Mouse (Mus musculus) heart, postnatal 25 days (tissue): ENCODE results near the gene Gpr161. TPM values are rescaled to one million over a fixed set of nuclear protein-coding genes. Genes with fewer than 3 reads are reported as not detected.

Experiments used
- DNase-seq: peaks from one replicate; pipeline ENCODE4 v3.0.0; 2022; ENCODE audit warnings: low spot score
- intact Hi-C: fragments of 180-260 bp; cut with DNase I; formaldehyde crosslinking; loops from one replicate; pipeline ENCODE4 v1.15.1; 2025
- total RNA-seq, 2 experiments: library from RNA; stranded (reverse); gene quantifications; 2 replicates each; pipeline ENCODE4 v1.2.3; 2021

Gene Gpr161
- total RNA-seq, result 1 to 10 TPM; 1.2 to 2.2 TPM

GRCm38 (mm10) chr1:165295489-165295888 lies at the start of gene Gpr161:
Gpr161 (plus strand) TSS chr1:165295789.
- DNase-seq, result no peak
- intact Hi-C loops, result no loop called here

GRCm38 (mm10) chr1:165246587-165246986 lies 49.0 kb upstream of the Gpr161 start:
- no peak for DNase-seq
- intact Hi-C loops, result no loop called here

- peak; percentile 23 for DNase-seq
- intact Hi-C loops, result no loop called here
Measured at GRCm38 (mm10) chr1:165247085-165247484, 48.5 kb upstream of the Gpr161 start.

GRCm38 (mm10) chr1:165247788-165248187 lies 47.8 kb upstream of the Gpr161 start:
- intact Hi-C loops, result no loop called here
- DNase-seq, result no peak

GRCm38 (mm10) chr1:165248842-165249241 lies 46.7 kb upstream of the Gpr161 start:
- DNase-seq, result no peak
- intact Hi-C loops, result no loop called here

GRCm38 (mm10) chr1:165250546-165250945 lies 45.0 kb upstream of the Gpr161 start:
- DNase-seq, result no peak
- intact Hi-C loops, result no loop called here

- intact Hi-C loops, result loop anchor here (1.0 to 2.0 kb wide), 2 partner anchors 68 to 251 kb away; no protein-coding TSS in a partner anchor
- no peak for DNase-seq
Measured at GRCm38 (mm10) chr1:165252027-165252671, 43.4 kb upstream of the Gpr161 start.

GRCm38 (mm10) chr1:165274946-165275345 lies 20.6 kb upstream of the Gpr161 start:
- intact Hi-C loops, result no loop called here

GRCm38 (mm10) chr1:165280741-165281140 lies 14.8 kb upstream of the Gpr161 start:
- intact Hi-C loops, result no loop called here
- DNase-seq, result no peak

More at GRCm38 (mm10) chr1:165274946-165275345, 20.6 kb upstream of the Gpr161 start:
- no peak for DNase-seq

- peak; percentile 50 for DNase-seq
- intact Hi-C loops, result no loop called here
Measured at GRCm38 (mm10) chr1:165281351-165282221, 14.0 kb upstream of the Gpr161 start.

- no peak for DNase-seq
- intact Hi-C loops, result no loop called here
Measured at GRCm38 (mm10) chr1:165282222-165282966, 13.2 kb upstream of the Gpr161 start.

- intact Hi-C loops, result no loop called here
Measured at GRCm38 (mm10) chr1:165282967-165283345, 12.6 kb upstream of the Gpr161 start.

GRCm38 (mm10) chr1:165284096-165284495 lies 11.5 kb upstream of the Gpr161 start:
- intact Hi-C loops, result no loop called here

More at GRCm38 (mm10) chr1:165282967-165283345, 12.6 kb upstream of the Gpr161 start:
- no peak for DNase-seq

GRCm38 (mm10) chr1:165288165-165288564 lies 7.4 kb upstream of the Gpr161 start:
- no peak for DNase-seq
- intact Hi-C loops, result no loop called here

More at GRCm38 (mm10) chr1:165284096-165284495, 11.5 kb upstream of the Gpr161 start:
- DNase-seq, result no peak

- no peak for DNase-seq
- intact Hi-C loops, result no loop called here
Measured at GRCm38 (mm10) chr1:165289831-165290230, 5.8 kb upstream of the Gpr161 start.

GRCm38 (mm10) chr1:165291606-165292005 lies 4.0 kb upstream of the Gpr161 start:
- intact Hi-C loops, result no loop called here
- no peak for DNase-seq

GRCm38 (mm10) chr1:165301108-165301507 lies 5.5 kb downstream of the Gpr161 start:
- no peak for DNase-seq
- intact Hi-C loops, result no loop called here

GRCm38 (mm10) chr1:165301567-165301966 lies 6.0 kb downstream of the Gpr161 start:
- no peak for DNase-seq
- intact Hi-C loops, result no loop called here

GRCm38 (mm10) chr1:165302455-165303208 lies 7.0 kb downstream of the Gpr161 start:
- intact Hi-C loops, result no loop called here

GRCm38 (mm10) chr1:165303209-165303608 lies 7.6 kb downstream of the Gpr161 start:
- DNase-seq, result no peak
- intact Hi-C loops, result no loop called here

More at GRCm38 (mm10) chr1:165302455-165303208, 7.0 kb downstream of the Gpr161 start:
- DNase-seq, result no peak
